Mouse (Mus musculus) liver, embryonic 11.5 days (tissue): ENCODE data around the gene Mrps26. TPM values are rescaled to one million over a fixed set of nuclear protein-coding genes. Genes with fewer than 3 reads are reported as not detected.
A peak's percentile ranks its signal among the peaks of the same experiment; 100 is the strongest.

Experiments used
- ATAC-seq: fragments of 200-750 bp; cut with Nextera tagmentation; replicated peaks from 2 replicates; pipeline ENCODE4 v1.8.0; 2017; ENCODE audit warnings: moderate number of reproducible peaks, mild to moderate bottlenecking, moderate TSS enrichment, moderate library complexity; ENCODE audit not compliant: low FRiP score
- DNase-seq: peaks from one replicate; pipeline ENCODE4 v3.0.0-alpha.2; 2017; ENCODE audit warnings: low spot score
- H3K27ac ChIP-seq: fragments of 300-500 bp; sonication (generic); 2 replicates; pipeline ENCODE4 v1.5.1; 2014; ENCODE audit warnings: mild to moderate bottlenecking, low read depth, low read length, control low read depth
- H3K27me3 ChIP-seq: fragments of 300-500 bp; sonication (generic); replicated peaks from 2 replicates; pipeline ENCODE4 v1.6.1; 2014; ENCODE audit warnings: low read length, mixed read lengths; ENCODE audit not compliant: control insufficient read depth, insufficient read depth
- H3K36me3 ChIP-seq: fragments of 300-500 bp; sonication (generic); 2 replicates; pipeline ENCODE4 v1.6.1; 2014; ENCODE audit warnings: mild to moderate bottlenecking, low read length, moderate library complexity, mixed read lengths; ENCODE audit not compliant: control insufficient read depth, insufficient read depth
- H3K4me1 ChIP-seq: fragments of 300-500 bp; sonication (generic); replicated peaks from 2 replicates; pipeline ENCODE4 v1.6.1; 2014; ENCODE audit warnings: low read length, mixed read lengths; ENCODE audit not compliant: control insufficient read depth, insufficient read depth
- H3K4me2 ChIP-seq: fragments of 300-500 bp; sonication (generic); 2 replicates; pipeline ENCODE4 v1.6.1; 2014; ENCODE audit warnings: mild to moderate bottlenecking, control low read depth, moderate library complexity
- H3K4me3 ChIP-seq: fragments of 300-500 bp; sonication (generic); 2 replicates; pipeline ENCODE4 v1.5.1; 2014; ENCODE audit warnings: low read depth, low read length, control low read depth
- H3K9ac ChIP-seq: fragments of 300-500 bp; sonication (generic); 2 replicates; pipeline ENCODE4 v1.6.1; 2014; ENCODE audit warnings: low read depth, low read length, control low read depth
- H3K9me3 ChIP-seq: fragments of 300-500 bp; sonication (generic); 2 replicates; pipeline ENCODE4 v1.6.1; 2016; ENCODE audit warnings: low read length, inconsistent platforms, mixed read lengths; ENCODE audit not compliant: control insufficient read depth
- WGBS: fragments of 180-500 bp; shearing (Covaris S2); extraction: QIAGEN DNeasy Blood & Tissue Kit; methylation state at CpG from one replicate; pipeline ENCODE4 v1.1.7; 2014; 5-methylcytosine and 5-hydroxymethylcytosine counted together
- microRNA-seq: library from miRNA; unstranded; fragments of <30 nt; microRNA quantifications from one replicate; pipeline ENCODE4, GENCODE M21; 2017; ENCODE audit warnings: borderline number of aligned reads
- polyA plus RNA-seq: library from polyadenylated mRNA; unstranded; fragments of >200 nt; fragmentation: Nextera tagmentation; extraction: Ambion mirVana; gene quantifications from 2 replicates; pipeline ENCODE4 v1.2.1, GENCODE M21; 2014

Mrps26 gene
- polyA plus RNA-seq, 1 experiment from 2014 or later: 122 TPM

DNA sequence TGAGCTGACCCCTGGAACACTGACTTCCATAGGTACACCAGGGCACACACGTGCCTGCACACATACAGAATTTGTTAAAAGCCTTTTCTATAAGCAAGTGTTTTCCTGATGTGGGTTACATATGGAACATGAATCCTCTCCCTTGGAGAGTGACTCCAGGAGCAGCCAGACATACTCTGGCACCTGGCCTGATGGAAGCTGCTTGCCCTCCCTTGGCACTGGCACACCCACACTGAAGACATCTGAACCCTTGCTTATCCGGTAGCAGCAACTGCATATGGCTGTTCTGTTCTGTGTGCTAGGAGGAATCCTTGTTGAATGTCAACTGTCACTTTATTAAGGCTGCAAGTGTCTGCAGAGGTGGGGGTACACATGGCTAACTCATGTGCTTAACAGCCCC is 27.5 kb downstream of the Mrps26 start:
- H3K4me3 ChIP-seq: no peak overlapping the region
- ATAC-seq: no peak
- peaks cover 17% of the 10 kb centered on the region; the same call in 1 of the 2 replicates for H3K36me3 ChIP-seq
- H3K4me2 ChIP-seq: no peak overlapping the region
- H3K27me3 ChIP-seq: no peaks in the 10 kb centered on the region
- WGBS: 89% methylated on average over 2 of the region's 2 CpGs
- no peak overlapping the region for H3K27ac ChIP-seq
- DNase-seq: no peak
- H3K4me1 ChIP-seq: peaks cover 5% of the 10 kb centered on the region
- no peaks in the 10 kb centered on the region for H3K9me3 ChIP-seq
- H3K9ac ChIP-seq: no peak overlapping the region

DNA sequence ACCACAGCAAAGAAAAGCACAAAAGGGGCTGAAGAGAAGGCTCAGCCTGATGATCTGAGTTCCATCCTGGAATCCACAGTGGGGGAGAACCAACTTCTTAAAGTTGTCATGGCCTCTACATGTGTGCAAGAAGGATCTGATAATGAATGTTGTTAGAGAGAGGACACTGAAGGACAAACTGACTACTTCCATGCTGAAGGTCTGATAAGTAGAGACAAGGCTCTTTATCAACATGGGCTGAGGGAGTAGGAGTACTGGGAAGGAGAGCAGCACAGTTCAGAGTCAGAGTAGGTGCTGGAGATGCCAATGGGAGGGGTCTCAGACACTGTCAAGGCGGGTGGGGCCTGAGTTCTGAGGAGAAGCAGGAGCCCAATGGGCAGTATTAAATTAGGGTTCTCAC is 32.1 kb downstream of the Mrps26 start:
- Histone ChIP-seq H3K27me3 (no peaks in the 10 kb centered on the region), H3K36me3 (peaks cover 30% of the 10 kb centered on the region; the same call in 1 of the 2 replicates), H3K27ac (no peak overlapping the region), H3K4me2 (no peak overlapping the region), H3K9ac (no peak overlapping the region), H3K9me3 (no peaks in the 10 kb centered on the region), H3K4me3 (no peak overlapping the region), H3K4me1 (peaks cover 6% of the 10 kb centered on the region)
- ATAC-seq (no peak), DNase-seq (no peak)
- WGBS: 61% methylated on average over 1 of the region's 1 CpGs

DNA sequence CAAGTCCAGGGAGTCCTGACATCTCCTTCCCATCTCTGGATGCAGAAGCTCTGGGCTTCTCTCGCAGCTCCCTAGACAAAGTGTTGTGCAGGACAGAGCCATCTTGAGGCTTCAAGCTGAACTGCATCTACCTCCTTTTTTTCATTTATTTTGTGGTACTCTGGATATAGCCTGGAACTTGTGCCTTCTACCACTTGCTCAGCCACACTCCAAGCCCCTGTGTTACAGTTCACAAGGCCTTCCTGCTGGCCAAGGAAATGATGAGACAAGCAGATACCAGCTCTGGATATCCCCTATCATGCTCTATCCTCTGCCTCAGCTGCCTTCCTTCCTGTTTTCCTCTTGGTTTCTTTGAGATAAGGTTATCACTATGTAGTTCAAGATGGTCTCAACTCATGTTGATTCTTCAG is 34.1 kb downstream of the Mrps26 start:
- no peaks in the 10 kb centered on the region for H3K27me3 ChIP-seq
- peaks cover 23% of the 10 kb centered on the region; the same call in 1 of the 2 replicates for H3K36me3 ChIP-seq
- H3K9me3 ChIP-seq: no peaks in the 10 kb centered on the region
- ATAC-seq: peak; percentile 57
- no peak overlapping the region for H3K27ac ChIP-seq
- no peak overlapping the region for H3K4me3 ChIP-seq
- WGBS: 20% methylated on average over 1 of the region's 1 CpGs
- H3K4me1 ChIP-seq: peaks cover 6% of the 10 kb centered on the region
- no peak overlapping the region for H3K4me2 ChIP-seq
- no peak overlapping the region for H3K9ac ChIP-seq
- no peak for DNase-seq

DNA sequence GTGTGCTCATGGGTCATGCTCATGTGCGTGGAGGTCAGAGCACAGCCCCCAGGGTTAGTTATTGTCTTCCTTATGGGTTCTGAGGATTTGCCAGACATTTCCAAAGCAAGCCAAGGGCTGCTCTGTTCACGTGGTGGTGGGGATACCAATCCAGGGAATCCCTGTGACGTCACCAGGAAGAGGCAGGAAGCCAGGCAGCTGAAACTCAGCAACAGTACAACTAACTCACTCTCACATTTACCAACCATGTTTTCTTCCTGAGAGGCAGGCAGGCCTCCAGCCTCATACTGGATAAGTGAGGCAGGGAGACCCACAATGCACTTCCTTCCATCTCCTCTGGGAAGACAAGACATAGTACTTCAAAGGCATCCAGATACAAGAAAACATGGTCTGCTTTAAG is 34.9 kb downstream of the Mrps26 start:
- Histone ChIP-seq H3K9me3 (no peaks in the 10 kb centered on the region), H3K4me3 (no peak overlapping the region), H3K4me2 (no peak overlapping the region), H3K27me3 (no peaks in the 10 kb centered on the region), H3K27ac (no peak overlapping the region), H3K4me1 (peaks cover 6% of the 10 kb centered on the region), H3K36me3 (peaks cover 27% of the 10 kb centered on the region), H3K9ac (no peak overlapping the region)
- ATAC-seq (no peak), DNase-seq (no peak)
- WGBS: 57% methylated on average over 3 of the region's 3 CpGs

DNA sequence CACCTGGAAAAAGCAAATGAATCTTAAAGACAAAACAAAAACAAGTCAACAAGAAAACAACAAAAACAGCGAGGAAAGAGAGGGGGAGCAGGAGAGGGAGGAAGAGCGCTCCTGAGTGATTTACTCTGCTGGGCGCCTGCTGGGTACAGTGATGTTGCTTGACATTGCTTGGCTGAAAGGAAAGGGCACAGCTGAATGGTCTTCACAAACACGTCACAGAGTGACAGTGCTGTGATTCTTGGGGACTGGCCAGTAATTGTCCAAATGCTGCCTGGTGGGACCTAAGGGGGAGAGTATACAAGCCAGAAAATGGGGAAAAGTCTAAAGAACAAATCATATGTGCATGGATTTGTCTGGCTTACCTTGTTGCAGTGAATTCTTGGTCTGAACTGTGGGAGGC is 38.7 kb downstream of the Mrps26 start:
- Histone ChIP-seq H3K4me3 (no peak overlapping the region), H3K36me3 (peaks cover 28% of the 10 kb centered on the region), H3K4me2 (no peak overlapping the region), H3K27ac (no peak overlapping the region), H3K27me3 (no peaks in the 10 kb centered on the region), H3K9ac (no peak overlapping the region), H3K4me1 (no peaks in the 10 kb centered on the region; the same call in none of the 2 replicates), H3K9me3 (no peaks in the 10 kb centered on the region)
- WGBS: 85% methylated on average over 4 of the region's 4 CpGs
- ATAC-seq (no peak), DNase-seq (no peak)

DNA sequence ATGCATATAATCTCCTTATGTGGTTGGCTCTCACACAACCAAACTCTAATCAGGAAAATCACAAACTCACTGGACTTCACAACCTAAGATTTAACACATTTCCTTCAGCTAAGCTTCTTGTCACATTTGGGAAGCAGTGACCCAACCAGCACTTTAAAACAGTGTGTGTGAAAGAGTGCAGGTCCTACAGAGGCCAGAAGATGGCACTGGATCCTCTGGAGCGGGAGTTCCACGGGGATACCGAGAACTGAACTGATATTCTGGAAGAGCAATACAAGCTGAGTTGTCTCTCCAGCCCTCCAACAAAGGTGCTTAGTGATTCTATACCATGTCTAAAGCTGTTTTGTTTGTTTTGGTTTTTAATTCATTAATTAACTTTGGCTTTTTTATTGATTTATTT is 49.5 kb downstream of the Mrps26 start:
- DNase-seq (no peak), ATAC-seq (no peak)
- Histone ChIP-seq H3K9ac (no peak overlapping the region), H3K36me3 (peaks cover 19% of the 10 kb centered on the region; the same call in 1 of the 2 replicates), H3K9me3 (no peaks in the 10 kb centered on the region), H3K4me1 (no peaks in the 10 kb centered on the region), H3K4me2 (no peak overlapping the region), H3K27ac (no peak overlapping the region), H3K4me3 (no peak overlapping the region), H3K27me3 (no peaks in the 10 kb centered on the region)
- WGBS: 67% methylated on average over 3 of the region's 3 CpGs

Small RNA genes lying within 50 kb of the gene (microRNA-seq; reads per million reads assigned to microRNA genes)
- gene Gm23876: not detected

Other genes starting within 250 kb of the Mrps26 start
- gene Cpxm1, start 166.2 kb upstream of the Mrps26 start, polyA plus RNA-seq: 24.3 and 26.3 TPM in 2 replicates
- not detected in 2 replicates for gene Gm28372, start 158.5 kb upstream of the Mrps26 start, polyA plus RNA-seq
- not detected in 2 replicates for gene 1700020A23Rik, start 158.5 kb upstream of the Mrps26 start, polyA plus RNA-seq
- gene Tmem239, start 157.3 kb upstream of the Mrps26 start, polyA plus RNA-seq: not detected in 2 replicates
- gene Vps16, start 139.4 kb upstream of the Mrps26 start, polyA plus RNA-seq: 69.6 and 80.5 TPM in 2 replicates
- gene Pced1a, start 139.0 kb upstream of the Mrps26 start, polyA plus RNA-seq: 7.6 and 7.8 TPM in 2 replicates
- gene Ptpra, start 113.5 kb upstream of the Mrps26 start, polyA plus RNA-seq: 66.2 and 69.7 TPM in 2 replicates
- not detected in 2 replicates for gene Oxt, start 12.4 kb downstream of the Mrps26 start, polyA plus RNA-seq
- gene Avp, start 18.8 kb downstream of the Mrps26 start, polyA plus RNA-seq: not detected in 2 replicates
- gene Fastkd5, start 66.3 kb downstream of the Mrps26 start, polyA plus RNA-seq: 26.3 and 30.8 TPM in 2 replicates
- 14.4 and 14.8 TPM in 2 replicates for gene Ubox5, start 66.3 kb downstream of the Mrps26 start, polyA plus RNA-seq
- gene Lzts3, start 79.1 kb downstream of the Mrps26 start, polyA plus RNA-seq: 0.36 and 0.38 TPM in 2 replicates
- gene Ddrgk1, start 100.9 kb downstream of the Mrps26 start, polyA plus RNA-seq: 61.2 and 62.9 TPM in 2 replicates
- gene Itpa, start 103.9 kb downstream of the Mrps26 start, polyA plus RNA-seq: 105 and 106 TPM in 2 replicates
- 0.30 and 0.45 TPM in 2 replicates for gene Slc4a11, start 133.8 kb downstream of the Mrps26 start, polyA plus RNA-seq